Mouse (Mus musculus): ENCODE measurements at regions not wholly inside any gene's neighbourhood (a gene's known extent, or its start where the extent isn't known, plus 50 kb on each side); places are given as distances from the start of the nearest gene placed in this dataset.

- no peak for DNase-seq (ENCODE audit: low spot score)
These were observed 137.5 kb upstream of the Sel1l start for GRCm38 (mm10) chr12:91986448-91986847.

DNA sequence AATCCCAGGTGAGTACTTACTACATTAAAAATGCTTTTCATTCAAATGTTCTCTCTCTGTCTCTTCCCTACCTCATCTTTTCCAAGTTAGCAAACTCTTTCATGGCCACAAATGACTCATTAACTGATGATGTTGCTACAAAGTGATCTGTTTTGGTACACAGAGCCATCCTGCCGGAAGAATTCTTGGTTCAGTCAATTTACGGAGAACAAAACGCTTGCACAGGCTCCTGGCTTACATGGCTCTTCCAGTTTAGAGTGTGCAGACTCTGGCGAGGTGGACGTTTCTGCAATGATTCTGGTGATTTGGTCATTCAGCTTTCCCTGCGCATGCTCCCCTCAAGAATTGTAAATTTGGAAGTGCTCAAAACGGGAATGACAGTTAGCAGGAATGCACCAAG, 131.4 kb upstream of the Sel1l start:
- no peak for DNase-seq (ENCODE audit: low spot score)

GRCm38 (mm10) chr12:91971045-91971444, 122.1 kb upstream of the Sel1l start:
- no peak for DNase-seq (ENCODE audit: low spot score)

GRCm38 (mm10) chr12:91965937-91966336, 117.0 kb upstream of the Sel1l start:
- DNase-seq (ENCODE audit: low spot score), result no peak

DNA sequence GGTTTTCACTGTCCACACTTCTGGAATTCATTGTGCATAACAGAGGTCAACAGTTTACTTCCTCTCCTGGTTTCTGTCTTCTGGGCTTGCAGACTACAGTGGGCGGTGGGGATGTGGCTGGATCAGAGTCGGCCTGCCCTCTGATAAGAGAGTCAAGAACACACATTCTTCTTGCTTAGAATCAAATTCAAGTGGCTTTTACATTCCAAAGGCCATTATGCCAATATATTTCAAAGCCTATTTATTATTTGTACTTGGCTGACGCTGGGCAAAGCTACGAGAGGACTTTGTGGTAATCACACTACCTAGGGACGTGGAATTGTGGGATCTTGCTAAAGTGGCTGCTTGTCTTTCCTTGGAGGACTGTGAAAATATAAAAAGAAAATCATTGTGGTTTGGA, 114.3 kb upstream of the Sel1l start:
- DNase-seq (ENCODE audit: low spot score), result no peak

GRCm38 (mm10) chr12:91958086-91958485, 109.1 kb upstream of the Sel1l start:
- no peak for DNase-seq (ENCODE audit: low spot score)

DNA sequence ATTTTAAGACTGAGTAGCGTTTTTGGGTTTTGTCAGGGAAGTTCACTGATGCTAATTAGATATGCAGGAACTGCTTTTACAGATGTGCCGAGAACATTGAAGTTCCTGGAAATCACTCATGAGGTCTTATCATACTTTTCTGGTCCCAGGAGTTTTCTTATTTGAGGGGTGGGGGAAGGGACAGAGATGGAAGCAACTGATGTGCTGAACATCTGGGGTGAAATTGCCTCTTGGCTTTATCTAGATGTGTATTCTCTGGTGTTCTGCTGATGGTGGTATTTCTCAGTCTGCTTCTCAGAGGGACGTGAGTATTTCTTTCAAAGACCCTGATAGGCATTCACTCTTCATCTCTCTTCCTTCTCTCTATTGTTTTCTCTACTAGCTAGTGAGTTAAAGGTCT, 107.5 kb upstream of the Sel1l start:
- no peak for DNase-seq (ENCODE audit: low spot score)

- no peak for DNase-seq (ENCODE audit: low spot score)
These were observed 99.7 kb upstream of the Sel1l start for GRCm38 (mm10) chr12:91948602-91949167.

- DNase-seq (ENCODE audit: low spot score), result no peak
These were observed 99.0 kb upstream of the Sel1l start for GRCm38 (mm10) chr12:91947998-91948397.

- no peak for DNase-seq (ENCODE audit: low spot score)
These were observed 97.6 kb upstream of the Sel1l start for GRCm38 (mm10) chr12:91946541-91946940.

GRCm38 (mm10) chr12:91932490-91933361, 83.8 kb upstream of the Sel1l start:
- no peak for DNase-seq (ENCODE audit: low spot score)

DNA sequence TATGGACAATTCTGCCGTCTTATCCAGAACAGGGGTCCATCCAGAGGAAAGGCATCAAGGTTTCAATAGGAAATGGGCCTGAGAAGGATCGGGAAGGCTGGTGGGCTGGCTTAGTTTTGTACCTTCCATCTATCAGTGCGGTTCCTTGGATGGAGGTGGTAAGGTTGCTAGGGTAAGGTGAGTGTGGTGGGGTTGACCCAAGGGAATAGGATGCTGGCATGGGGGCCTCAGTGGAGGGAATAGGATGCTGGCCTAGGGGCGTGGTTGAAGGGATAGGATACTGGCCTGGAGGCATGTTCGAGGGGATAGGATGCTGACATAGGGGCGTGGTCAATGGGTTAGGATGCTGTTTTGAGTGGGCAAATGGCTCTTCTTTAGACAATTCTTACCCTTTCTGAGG, 82.6 kb upstream of the Sel1l start:
- DNase-seq (ENCODE audit: low spot score), result no peak

GRCm38 (mm10) chr12:91929386-91930054, 80.6 kb upstream of the Sel1l start:
- no peak for DNase-seq (ENCODE audit: low spot score)

DNA sequence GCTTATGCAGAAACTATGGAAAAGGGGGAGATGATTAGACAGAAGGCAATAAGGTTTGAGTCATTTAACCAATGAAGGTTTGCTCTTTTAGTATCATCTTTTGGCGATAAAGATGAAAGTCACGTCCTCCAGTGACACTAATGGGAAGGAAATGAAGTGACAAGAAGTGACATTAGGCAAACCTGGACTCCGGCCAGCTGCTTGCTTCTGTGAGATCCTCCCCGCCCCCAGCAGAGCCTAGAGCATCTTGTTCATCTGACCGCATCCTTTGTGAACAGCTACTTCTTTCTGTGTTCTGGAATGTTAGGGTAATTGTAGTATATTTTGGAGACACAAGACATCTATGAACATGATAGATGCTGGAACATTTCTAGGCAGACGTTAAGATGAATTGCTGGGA, 78.6 kb upstream of the Sel1l start:
- no peak for DNase-seq (ENCODE audit: low spot score)

DNA sequence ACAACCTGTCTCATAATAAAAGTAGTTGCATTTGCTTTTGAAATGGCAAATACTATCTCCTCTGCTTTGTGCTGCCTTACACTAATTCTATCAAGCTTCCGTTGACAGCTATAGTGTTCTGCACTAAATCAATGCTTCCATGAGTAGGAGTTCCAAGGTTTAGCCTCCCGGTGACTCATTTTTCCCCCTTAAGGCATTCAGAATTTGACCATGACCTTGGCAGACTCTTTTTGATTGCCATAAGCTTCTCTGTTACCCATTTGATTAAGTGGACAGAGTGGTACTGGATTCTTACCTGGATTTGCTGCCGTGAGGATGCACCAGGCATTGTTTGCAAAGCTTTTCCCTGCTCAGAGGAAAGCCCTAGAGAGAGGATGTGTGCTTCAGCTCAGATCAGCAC, 66.5 kb upstream of the Sel1l start:
- DNase-seq (ENCODE audit: low spot score), result no peak

DNA sequence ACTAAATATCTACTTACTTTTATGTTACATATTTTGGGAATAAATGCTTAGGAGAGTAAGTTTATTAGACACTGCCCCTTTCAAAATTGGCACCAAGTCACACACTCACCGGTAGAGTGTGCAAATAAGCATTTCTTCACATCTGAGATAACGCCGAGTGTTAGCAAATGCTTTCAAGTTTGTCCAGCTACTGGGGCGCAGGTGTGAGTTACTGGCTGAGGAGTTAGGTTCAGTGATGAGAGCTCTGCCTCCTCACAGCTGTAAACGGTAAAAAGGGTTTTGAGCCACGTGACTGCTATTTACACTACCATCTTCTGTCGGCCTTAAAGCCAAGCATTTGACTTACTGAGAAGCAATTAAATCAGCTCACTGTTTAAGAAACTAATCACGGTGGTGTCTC, 61.6 kb upstream of the Sel1l start:
- DNase-seq (ENCODE audit: low spot score), result no peak
